Mouse (Mus musculus): ENCODE data around the gene Agap1.

The Agap1 gene

DNA sequence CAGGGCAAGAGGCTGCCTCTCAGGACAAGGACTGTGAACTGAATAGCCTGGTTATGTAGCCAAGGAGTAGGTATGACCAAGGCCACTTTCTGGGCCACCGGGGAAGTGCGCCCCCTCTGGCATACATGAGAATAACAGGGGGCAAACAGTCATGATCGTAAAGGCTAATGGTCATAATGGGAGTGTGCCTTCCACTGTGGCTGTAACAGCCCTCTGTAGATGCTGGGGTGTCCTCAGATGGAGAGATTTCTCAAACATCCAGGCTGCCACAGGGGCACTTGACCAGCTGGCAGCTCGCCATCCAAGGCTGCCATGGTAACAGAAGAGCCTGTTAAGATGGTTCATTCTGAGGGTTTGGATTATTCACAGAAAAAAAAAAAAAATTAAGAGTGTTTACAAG, 221.8 kb downstream of the Agap1 start:
- DNase-seq, result peak; percentile 89

DNA sequence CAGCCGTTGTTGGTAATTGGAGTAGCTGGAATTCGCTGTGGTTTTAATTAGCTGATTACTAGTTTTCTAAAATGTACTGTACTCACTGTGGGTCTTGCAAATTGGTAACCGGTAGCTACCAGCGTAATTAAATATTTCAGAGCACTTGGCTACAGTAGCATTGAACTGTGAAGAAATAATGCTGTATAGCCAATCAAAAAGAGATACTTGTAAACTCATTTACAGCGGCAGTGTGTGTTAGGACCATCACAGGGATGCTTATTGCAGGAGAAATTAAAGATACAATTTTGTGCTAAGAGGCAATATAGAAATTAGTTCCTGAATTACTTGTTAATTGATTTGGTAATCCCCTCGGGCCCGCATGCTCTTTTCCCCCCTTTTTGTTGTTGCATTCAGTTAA, 226.1 kb downstream of the Agap1 start:
- DNase-seq, result no peak

DNA sequence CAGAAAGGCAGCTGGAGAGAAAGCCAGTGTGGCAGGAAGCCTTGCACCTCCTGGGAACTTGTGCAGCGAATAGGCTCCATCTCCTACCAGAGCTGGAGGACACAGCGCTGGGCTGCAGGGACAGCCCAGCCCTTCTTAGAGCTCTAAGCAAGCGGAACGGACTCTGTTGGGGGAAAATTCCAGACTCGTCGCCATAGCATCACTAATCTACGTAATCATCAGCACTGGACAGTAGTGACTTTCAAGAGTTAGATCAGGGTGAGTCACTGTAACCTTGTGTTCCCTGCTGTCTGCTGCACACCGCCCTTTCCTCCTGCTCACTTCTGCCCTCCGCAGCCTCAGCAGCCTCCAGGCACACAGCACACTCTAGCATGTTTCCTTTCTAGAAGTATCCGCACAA, 234.3 kb downstream of the Agap1 start:
- DNase-seq, result no peak

DNA sequence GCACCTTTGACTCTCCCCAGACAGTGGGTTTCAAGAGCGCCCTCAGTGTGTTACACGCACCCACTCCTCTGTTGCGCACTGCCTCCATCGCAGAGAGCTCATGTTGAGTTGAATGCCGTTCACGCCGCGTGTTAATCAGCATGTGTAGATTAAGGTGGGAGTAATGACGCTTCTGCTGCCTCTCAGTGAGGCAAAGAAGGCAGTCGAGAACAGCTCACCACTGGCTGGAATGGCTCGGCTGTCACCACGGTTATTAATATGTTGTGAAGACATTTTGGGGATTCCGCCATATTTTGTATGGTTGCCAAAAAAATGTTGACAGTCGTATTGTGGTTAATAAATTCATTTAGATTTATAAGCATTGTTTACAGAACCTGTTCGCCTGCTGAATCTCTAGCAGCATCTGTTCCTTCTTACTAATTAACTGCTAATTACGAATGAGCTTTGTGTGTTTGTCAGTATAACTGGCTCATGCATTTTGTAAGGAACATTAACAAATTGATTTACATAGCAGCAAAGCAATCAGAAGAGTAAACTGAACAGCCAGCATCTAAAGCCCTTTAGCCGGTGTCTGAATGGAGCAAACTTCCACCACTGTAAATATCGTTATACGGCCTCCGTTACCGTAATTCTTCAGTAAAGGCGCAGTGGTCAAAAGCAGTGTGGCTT, 235.1 kb downstream of the Agap1 start:
- DNase-seq, result no peak

DNA sequence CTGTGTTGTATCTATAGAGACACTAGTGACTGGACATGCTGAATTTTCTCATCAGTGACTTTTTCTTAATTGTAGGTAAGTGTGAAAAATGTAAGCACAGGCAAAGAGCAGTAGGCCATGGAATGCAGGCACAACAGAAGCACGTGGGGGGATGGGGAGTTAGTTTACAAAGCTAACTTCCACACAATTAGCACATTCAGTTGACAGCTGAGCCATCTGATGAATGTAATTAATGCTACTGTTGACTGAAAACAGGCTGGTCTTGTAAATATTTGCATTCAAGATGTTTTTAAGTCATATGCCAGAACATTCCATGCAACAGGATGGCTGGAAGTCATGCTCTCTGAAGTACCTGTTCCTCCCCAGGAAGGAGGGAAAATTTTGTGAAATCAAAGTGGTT, 236.5 kb downstream of the Agap1 start:
- DNase-seq, result no peak

DNA sequence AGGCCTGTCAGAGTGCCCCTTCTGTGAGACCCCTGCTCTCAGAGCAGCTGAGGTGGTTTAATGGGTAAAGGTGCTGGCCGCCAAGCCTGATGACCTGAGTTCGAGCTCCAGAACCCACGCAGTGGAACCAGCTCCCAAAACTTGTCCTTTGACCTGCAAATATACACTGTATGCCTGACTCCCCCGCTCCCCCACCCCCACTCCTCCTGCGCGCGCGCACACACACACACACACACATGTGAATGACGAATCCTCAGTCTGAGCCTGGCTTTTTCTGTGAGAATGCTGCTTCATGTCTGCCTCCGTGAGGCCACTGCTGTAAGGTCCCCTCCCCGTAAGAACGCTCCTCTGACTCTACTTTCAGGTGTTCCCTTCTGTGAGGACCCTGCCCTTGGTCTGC, 237.8 kb downstream of the Agap1 start:
- DNase-seq, result no peak

DNA sequence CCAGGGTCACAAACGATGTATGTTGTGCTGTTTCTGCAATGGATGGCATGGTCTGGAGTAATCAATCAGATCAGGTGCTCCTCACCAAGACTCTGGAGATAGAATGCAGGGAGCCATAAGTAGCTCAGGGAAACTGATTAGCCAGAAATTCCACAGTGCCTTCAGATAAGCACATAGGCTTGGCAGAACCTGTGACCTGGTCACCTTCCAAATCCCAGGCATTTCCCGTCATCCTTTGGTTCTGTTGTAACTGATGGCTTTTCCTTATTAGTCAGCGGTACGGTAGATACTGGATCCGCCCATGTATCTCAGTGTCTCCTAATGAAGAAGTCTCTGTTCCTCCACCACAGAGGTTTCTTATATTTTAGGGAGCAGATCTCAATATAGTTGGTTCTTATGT, 240.3 kb downstream of the Agap1 start:
- DNase-seq, result no peak

DNA sequence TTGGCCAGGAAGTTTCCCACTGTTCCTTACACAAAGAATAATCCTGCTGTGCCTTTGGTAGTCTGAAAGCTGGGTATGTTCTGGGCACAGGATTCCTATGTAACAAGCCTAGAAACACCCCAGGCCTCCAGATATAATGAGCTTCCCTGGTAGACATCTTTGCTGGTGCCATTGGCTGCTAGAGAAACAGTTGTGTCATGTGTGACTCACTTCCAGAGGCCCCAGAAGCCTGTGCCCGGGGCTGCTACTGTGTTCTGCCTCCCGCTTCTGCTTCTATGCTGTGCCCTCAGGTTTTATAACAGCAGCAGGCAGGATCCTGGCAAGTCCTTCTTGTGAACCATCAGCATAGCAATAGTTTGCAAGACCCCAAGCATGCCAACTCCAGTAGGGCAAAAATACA, 242.6 kb downstream of the Agap1 start:
- no peak for DNase-seq

DNA sequence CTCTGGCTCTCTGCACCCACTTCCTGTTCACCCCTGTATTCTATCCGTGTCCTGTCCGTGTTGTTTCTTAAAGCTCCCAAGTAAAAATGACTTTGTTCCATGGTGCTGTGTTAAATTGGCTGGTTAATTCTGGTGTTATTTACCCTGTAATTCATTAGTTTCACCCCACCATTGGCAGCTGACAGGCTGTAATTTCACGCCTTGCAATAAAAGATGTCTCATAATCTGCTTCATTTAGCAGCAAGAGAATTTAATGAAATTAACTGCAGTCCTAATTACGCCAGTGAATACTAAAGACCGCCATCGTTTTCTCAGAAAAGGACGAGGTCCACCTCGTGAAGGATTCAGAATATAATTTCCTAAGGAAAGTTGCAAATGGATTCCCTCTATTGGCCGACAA, 245.6 kb downstream of the Agap1 start:
- no peak for DNase-seq

DNA sequence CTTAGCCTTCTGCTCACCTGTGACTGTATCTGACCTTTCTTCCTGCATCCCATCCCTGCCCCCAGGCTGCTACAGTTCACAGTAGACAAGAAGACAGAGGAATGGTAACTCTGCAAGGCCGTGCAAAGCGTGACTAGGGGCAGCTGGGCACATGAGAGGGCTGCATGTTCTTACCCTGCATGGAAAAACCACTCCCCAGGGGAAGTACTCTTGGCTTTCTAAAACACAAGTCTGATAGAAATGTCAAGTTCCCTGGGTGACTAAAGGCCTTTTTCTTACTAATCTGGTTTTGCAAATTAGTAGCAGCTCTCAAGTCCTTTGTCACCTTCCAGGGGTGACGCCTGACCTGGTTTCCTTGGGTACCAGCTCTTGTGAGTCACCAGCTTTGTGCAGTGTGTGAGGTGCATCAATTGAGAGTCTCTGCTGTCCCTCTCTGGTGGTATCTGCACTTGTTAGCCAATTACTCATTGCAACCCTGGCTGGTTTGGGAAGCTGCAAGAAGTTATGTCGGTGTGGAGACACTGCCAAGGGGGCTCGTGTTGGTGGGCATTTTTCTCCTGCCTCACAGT, 246.6 kb downstream of the Agap1 start:
- no peak for DNase-seq

DNA sequence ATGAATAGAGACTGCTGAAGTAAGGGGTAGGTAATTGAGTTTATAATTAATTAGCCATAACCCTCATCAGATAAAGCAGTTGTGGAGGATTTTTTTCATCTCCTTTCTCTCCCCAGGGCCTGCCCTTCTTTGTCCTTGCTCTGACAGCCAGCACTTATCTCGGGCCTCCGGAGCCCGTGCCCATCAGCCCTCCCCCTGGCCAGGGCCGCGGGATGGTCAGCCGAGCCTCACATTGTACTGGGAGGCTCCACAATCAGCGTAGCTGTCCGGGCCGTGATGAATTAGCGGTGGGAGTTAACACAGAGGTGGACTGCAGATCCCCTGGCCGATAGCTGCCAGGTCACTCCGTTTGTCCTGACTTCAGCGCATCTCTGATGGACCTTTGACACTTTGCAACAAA, 248.7 kb downstream of the Agap1 start:
- DNase-seq, result no peak

DNA sequence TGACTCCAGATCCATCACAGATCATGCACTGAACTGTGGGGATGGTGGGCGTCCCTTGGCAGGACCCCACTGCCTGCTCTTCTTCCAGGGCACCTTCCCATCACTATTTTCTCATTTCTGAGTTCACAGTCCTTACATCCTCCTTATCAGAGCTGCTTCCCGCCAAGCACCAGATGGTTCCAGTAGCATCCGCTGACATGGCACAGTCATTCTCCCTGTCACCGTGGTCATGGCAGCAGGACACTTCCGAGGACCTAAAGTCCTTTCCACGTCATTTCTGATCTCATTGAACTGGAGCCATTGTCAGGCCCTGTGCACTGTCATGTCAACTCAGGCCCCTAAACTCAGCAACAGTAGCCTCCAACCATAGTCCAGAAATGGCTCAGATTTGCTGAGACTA, 251.1 kb downstream of the Agap1 start:
- peak; percentile 50 for DNase-seq

DNA sequence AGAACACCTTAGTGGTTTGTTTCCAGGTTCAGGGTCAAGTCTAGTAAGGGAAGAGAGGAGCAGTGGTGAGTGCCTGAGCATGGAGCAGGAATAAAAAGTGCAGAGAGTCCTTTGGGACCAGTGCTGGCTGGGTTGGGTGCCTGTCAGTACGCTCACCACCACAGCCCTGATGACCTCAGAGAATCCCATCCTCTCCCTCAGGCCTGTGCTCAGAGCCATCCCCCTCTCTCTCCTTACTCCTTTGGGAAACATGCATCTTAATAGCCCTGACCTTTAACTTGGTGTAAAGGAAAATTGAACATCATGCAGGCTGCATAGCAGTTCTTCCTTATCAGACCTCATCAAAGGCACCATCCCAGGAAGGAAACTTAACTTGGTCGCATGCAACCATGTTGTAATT, 252.3 kb downstream of the Agap1 start:
- no peak for DNase-seq

DNA sequence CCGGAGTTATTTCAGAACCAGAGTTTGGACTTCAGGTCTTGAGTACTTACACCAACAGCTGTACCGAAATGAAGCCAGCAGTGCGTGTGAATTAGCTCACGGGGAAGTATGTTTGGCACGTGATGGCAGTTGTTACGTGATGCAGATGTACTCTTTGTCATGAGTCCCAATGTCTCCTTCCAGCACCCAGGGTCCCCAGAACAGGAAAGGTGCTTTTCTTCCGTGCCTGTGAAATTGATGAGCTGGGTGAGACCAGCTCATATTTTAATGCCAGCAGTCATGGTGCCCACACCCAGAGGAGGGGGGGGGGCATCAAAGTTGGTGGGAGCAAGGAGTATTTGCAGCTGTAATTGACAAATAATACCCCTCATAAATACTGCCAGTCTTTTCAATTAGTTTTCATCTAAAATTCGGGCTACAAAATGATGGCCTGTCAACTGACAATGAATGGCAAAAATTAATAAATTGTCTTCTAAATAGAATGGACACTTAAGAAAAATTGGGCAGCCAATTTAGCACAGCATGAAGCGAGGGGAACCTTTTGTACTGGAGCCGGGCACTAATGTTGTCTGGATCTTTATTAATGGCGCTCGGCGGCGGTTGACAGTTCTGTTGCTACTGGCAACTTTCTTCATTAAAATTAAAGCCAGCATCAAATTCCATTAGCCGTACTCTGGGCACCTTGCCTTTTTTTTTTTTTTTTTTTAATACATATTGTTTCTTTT, 253.3 kb downstream of the Agap1 start:
- no peak for DNase-seq

DNA sequence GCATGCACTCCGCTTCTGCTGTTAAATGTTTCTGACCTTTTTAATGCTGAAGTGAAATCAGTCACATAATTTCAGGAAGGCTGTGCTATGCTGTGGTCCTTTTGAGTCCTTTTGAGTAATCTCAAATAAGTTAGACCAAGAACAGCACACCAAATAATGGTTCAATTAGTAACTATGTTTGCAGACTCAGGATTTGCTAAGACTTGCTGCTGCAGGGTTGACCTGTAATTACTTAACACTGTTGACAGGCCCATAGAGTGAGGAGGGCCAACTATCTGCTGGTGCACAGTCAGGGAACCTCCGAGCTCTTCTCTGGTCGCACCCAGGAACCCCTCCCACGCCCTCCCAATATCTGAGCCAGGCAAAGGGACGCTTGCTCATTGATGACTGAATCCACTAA, 255.2 kb downstream of the Agap1 start:
- no peak for DNase-seq

DNA sequence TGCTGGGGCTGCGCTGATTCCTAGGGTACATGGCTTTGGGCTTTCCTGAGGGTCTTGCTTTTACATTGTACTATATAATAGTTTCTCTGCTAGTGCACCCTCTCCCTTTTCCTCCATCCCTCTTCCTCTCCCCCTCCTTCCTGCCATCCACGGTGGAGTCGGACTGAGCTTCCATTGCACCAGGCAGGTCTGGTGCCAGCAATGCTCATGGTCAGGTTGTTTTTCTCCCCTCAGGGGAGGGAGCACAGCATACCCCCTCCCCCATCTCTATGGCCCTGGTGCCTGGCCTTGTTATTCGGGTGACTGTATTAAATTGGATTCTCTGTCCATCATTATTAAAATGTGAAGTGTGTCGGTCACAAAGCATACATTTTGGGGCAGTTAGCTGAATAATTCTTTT, 259.1 kb downstream of the Agap1 start:
- DNase-seq, result no peak

DNA sequence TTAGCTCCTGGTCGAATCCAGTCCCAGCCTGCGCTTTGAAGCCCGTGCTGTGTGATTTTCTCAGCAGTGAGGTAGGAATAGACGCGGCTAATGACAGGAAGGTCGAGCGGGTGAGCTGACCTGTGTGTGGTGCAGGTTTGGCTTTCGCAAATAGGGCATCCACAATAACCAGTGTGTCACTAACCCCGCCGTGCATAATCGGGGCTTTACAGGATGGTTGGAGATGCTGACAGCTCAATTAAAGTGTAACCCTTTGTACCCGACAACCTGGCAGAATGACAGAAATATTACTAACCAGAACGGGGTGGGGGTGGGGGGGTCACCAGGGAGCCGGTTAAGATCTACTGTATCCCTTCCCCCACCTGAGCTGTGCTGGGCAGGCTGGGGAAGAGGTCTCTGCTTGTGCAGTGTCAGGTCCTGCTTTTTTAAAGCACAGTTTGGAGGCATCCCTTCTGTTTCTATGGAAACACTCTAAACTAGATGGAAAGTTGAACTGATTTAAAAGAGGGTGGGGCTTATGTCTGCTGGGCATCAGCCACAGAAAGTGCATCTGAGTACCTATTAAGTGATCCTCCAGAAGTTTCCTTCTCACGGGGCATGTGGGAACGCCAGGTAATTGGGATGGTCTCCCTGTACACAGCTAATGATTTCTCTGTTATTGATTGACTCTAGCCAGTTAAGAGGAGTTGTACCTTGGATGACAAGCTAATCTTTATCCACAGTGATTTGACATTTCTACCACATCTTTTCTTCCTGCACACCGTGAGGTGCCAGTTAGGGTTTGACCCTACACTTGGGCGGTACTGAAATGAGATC, 259.8 kb downstream of the Agap1 start:
- DNase-seq, result no peak

DNA sequence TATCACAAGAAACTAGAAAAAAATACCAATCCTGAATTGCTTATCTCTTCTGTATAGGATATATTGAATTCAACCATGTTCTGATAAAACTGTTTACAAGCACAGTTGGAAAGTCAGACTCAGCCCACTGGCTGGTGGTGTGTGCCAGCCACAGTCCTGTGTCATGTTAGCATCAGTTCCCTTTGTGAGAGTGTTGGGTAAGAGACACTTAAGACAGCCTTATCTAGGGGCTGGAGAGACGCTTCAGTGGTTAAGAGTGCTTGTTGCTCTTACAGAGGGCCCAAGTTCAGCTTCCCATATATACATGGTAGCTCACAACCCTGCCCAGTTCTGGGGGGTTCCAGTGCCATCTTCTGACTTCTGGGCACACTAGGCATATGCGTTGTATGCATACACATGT, 261.6 kb downstream of the Agap1 start:
- DNase-seq, result no peak

DNA sequence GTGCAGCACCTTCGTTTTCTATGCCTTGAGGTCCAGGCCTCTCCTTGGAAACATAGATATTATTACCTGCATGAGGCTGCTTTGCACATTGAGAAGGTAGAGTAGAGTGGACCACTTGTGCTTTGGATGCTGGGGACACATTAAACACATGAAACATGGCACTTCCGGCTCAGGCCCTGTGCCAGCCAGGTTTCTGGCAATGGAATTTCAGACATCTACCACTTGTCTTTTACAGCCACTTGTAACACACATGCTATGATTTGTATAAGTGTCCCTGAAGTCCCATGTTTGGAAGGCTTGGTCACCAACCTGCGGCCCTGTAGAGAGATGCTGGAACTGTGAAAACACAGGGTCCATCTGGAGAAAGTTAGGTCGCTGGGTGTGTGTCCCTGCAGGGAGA, 262.5 kb downstream of the Agap1 start:
- DNase-seq, result no peak

DNA sequence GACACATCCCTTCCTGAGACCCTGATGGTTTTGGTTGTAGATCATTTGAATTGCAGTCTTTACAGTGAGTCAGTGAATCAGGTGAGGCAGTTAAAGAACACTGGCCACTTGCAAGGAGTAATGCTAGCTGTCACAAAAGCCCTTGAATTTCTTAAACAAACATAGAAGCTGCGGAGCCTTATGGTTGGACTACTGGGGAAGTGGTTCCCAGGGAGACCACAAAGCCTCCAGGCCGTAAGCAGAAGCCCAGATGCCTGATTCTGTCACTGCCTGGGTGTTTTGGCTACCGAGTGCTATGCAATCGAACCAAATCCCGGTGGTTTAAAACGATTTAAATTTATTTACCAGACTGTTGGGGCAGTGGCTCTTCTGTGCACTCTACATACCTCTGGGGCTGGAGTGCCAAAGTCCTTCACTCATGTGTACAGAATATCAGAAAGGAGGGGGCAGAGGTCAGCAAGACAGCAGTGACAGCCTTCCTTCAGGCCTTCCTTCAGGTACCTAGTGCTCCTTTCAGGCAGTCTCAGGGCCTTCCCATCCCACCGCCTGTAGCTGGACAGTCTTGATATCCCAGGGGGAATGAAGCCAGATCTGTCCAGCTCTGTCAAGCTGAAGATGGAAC, 264.3 kb downstream of the Agap1 start:
- no peak for DNase-seq

DNA sequence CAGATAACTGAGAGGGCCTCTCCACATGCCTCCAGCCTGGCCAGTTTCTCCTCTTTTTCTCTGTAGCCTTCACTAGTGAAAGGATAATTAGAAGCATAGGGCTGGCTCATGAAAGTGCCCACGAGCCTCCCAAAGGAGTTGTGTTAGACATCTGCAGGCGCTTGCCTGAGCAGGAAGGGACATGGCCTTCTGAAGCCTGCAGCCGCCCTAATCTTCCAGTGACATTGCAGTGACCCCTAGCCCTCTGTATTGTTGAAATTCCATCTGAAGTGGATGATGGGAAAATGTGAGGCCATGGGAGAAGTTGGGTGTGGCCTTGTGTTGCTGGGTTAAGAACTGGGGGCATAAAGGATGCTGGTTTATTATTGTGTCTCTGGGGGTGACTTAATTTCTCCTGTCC, 269.5 kb downstream of the Agap1 start:
- DNase-seq, result no peak

DNA sequence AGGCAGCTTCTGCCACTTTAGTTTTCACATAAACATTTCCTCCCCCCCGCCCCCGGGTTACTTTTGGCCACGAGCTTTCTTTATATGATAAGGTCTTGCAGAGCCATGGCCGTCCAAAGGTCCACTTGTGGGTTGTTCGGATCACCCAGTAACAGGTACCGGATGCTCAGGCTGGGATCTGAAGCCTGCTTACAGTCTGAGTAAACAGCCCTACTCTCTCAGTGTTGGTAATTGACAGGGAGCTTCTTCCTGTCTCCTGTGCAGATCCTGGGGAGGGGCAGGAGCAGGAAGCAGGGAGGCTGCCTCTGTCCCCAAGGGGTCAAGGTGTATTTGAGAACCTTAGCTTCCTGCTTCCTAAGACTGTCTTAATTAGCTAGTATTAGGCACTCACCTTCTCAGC, 269.9 kb downstream of the Agap1 start:
- DNase-seq, result no peak

DNA sequence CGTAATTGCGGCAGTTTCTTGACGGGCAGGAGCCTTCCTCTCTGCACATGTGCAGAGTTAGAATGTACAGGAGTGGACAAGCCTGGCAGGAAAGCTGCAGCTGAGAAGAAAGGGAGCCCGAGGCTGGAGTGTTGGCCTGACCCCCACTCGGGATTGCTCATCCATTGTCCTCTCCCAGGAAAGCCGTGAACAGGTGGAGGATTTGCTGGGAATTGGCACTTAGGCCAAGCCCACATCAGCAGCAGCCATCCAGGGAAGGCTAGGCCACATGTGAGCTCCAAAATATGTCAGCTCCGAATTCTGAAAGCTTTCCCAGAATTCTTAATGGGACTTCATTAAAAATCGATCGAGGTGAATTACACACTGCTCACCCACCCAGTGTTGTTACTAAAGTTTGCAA, 270.4 kb downstream of the Agap1 start:
- no peak for DNase-seq

All from cerebellum, adult 9-10 months (tissue).